Mouse (Mus musculus) liver, adult (tissue): Measurements from ENCODE around the gene Rgl1.
A peak's percentile ranks its signal among the peaks of the same experiment; 100 is the strongest.

Source experiments
- GATA4 ChIP-seq: IDR thresholded peaks from 2 replicates; pipeline ENCODE4 v1.6.1; 2014; ENCODE audit warnings: mild to moderate bottlenecking, low read length; ENCODE audit not compliant: insufficient replicate concordance

Gene Rgl1

DNA sequence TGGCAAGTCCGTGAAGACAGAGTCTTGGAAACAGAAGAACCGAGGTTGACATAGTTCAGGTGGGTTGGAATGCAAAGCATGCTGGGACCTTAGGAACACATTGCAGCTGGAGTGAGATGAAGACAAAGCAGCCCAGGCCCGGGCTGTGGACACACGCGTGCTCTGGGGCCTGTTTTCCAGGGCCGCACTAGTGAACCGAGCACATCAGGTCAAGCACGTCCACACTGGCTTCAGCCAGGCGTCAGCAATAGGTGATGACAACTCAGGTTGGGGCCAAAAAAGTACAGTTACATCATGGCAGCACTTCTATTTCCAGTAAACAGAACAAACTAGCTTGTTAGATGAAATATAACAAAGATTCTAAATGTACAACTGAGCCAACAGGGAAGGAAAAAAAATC is 27.4 kb downstream of the Rgl1 start:
- no peak for TF ChIP-seq GATA4

DNA sequence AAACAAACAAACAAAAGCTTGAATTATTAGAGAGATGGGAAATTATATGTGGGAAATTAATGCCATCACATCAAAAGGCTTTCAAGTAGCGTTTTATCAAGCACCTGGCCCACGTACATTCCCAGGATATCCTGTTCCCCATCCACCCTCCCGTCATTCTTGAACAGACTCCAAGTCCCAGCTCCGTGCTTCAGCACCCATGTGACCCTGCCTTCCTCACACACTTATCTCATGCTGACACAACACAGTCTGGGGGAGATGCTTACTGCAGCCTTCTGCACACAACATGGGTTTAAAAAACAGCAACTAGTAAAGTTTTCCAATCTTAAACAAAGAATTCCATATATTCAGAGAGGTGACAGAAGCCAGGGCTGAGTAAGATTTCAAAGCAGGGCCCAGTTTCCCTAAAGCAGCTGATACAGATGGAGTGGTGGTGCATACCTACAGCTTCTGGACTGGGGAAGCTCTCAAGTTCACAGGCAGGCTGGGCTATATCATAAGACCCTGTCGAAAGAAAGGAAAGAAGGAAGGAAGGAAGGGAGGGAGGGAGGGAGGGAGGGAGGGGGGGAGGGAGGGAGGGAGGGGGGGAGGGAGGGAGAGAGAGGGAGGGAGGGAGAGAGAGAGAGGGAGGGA is 38.4 kb downstream of the Rgl1 start:
- TF ChIP-seq GATA4, result peak; percentile 73; the same call in 1 of the 2 replicates

- TF ChIP-seq GATA4, result no peak
These were observed 40.1 kb downstream of the Rgl1 start for GRCm38 (mm10) chr1:152726095-152726494.

- TF ChIP-seq GATA4, result no peak
These were observed 41.9 kb downstream of the Rgl1 start for GRCm38 (mm10) chr1:152724286-152724685.

DNA sequence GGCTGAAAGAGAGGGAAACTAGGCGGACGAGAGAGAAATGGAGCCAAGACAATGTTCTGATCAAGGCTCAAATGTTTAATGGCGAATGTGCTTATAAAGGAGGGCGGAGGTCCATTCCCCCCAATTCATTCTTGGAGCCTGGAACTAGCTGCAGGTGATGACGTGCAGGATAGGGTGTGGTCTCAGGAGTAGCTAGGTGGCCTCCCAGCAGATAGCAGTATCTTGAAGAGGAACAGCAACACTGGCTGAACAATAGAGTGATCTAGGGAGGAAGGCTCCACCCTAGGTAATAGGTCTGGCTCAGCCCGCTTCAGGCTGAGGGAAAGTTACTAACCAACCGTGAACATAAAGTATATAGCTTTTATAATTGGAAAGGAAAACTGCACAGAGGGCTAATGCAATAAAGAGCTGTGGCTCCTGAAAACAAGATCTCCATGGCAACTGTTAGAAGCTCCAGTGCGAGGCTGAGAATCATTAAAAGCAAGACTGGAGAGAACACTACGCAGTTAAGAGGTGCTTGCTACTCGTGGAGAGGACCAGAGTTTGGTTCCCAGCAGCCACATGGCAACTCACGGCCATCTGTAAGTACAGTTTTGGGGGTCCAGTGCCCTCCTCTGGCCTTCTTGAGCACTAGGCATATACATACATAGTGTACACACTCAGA is 44.5 kb downstream of the Rgl1 start:
- no peak for TF ChIP-seq GATA4

- no peak for TF ChIP-seq GATA4
These were observed 45.2 kb downstream of the Rgl1 start for GRCm38 (mm10) chr1:152720969-152721368.

DNA sequence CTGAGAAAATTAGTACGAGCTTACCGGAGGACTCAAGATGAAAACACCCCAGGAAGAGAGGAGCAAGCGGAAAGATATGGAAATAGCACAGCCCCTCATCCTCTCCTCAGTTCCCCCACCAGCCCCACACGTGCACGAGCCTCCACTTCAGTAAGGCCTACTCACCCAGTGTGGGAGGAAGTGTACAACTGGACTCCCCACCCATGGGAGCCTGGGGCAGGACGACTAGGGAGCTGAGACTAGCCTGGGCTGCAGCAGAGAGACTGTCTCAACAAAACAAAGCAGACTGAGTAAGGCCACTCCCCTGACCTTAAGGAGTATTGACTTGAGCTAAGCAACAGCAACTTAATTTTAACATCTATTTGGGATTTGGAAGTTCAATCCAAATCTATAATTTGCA is 48.0 kb downstream of the Rgl1 start:
- TF ChIP-seq GATA4, result no peak

DNA sequence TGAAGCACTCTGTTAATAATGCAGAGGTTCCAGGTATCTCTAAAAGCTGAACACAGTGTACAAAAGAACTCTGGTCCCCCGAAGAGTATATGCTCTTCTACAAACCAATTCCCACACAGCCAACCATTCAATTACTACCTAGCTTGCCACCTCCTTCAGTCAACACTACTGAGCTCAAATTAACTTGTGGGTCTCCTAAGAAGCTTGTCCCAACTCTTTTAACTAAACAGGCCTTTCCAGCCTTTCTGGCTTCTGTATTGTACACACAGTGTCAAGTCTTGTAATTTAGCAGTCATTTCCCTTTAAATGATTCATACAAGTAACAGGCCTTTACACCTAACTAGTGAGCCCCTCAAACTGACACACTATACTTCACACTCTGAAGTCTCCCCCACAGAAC is 48.8 kb downstream of the Rgl1 start:
- no peak for TF ChIP-seq GATA4

DNA sequence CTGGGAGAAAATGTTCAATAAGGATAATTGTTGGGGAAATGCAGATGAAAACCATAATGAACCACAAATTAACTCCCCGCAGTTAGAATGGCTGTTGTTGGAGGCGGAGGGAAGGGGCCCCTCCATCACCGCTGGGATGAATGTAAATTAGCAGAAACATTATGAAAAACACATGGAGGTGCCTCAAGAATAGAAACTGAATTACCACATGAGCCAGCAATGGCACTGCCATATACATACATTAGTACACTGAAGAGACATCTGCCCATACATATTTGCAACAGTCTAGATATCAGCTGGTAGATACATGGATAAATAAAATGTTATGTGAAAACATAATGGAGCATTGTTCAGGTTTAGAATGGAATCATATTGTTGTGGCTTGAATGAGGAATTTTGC is 51.7 kb downstream of the Rgl1 start:
- TF ChIP-seq GATA4, result no peak

DNA sequence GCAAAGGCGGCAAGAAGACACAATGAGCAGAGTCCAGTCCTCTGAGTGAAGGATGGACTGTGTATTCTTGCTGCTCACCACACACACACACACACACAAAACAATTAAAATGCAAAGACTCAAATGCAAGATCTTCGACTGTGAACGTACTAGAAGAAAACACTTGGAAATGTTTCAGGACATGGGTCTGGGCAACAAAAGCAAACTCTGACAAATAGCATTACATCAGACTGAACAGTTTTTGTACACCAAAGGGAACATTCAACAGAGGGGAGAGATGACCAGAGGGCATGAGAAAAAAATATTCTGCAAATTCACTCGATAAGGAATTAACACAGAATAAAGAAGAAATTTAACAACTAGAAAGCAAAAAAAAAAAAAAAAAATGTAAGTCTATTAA is 52.2 kb downstream of the Rgl1 start:
- no peak for TF ChIP-seq GATA4

DNA sequence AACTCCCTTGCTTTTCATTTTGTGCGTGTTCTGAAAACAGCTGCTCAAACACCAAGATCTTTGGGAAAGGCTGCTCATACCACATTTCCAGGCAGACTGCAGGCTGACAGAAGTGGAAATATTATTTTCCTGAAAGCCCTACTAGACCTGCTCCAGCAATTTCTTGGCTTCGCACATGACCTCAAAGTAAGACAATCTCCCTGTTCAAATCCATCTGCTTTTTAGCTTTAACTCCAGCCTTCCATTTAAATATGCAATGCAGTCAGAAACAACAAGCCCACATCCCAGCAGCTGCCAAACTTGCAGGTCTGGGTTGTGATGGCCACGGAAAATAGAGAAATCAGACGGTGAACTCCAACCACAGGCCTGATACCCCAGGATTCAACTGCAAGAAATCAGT is 55.1 kb downstream of the Rgl1 start:
- TF ChIP-seq GATA4, result no peak

- no peak for TF ChIP-seq GATA4
These were observed 58.6 kb downstream of the Rgl1 start for GRCm38 (mm10) chr1:152707560-152707959.

DNA sequence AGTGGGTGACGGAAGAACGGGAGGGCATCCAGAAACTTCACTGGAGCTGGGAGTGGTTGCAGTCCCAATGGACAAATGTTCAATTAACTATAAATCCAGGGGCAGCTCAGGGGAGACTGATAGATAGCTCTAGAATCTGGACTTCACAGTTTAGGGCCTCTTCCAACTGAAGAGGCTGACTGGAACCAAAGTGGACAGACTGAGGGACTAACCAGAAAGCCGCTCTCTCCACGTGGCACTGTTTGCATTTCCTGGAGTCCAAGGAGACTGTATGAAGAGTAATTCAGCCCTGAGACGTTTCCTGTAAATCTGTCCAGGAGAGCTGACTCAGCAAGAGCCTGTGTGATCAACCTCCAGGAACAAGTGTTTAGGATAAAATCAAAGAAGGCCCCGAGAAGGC is 62.2 kb downstream of the Rgl1 start:
- TF ChIP-seq GATA4, result no peak

DNA sequence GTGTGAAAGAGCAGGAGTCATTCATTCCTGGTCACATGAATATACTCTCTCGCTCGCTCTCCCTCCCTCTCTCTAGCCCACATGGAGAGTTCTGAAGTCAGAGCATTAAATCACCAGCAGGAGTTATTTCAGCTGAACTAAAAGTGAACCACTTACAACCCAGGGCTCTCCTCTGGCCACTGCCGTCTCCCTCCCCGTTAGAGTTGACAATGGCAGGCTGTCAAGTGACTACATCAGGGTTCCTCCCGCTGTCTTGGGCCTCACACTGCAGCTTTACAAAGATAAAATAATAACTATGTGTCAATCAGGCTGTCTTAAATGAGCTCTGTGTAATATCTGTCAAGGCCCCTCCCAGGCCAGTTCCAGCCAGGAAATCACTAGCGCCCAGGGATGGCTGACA is 63.2 kb downstream of the Rgl1 start:
- no peak for TF ChIP-seq GATA4

DNA sequence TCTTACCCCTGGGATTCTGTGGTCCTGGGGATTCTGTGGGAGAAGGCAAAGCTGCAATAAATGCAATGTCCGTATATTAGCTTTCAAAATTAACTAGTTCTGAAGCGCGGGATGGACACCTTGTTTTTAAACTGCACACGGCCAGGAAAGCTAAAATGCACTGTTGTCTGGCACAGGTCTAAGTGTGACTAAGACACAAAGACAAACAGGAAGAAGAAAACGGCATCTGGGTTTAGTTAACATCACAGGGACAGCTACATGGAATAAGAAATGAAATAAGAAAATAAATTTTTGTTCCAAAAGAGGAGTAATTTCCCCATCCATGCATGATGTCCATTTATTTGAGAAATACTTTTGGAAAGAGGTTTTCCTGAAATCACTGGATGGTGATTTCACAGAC is 65.1 kb downstream of the Rgl1 start:
- no peak for TF ChIP-seq GATA4

- no peak for TF ChIP-seq GATA4
These were observed 68.8 kb downstream of the Rgl1 start for GRCm38 (mm10) chr1:152697341-152697740.

DNA sequence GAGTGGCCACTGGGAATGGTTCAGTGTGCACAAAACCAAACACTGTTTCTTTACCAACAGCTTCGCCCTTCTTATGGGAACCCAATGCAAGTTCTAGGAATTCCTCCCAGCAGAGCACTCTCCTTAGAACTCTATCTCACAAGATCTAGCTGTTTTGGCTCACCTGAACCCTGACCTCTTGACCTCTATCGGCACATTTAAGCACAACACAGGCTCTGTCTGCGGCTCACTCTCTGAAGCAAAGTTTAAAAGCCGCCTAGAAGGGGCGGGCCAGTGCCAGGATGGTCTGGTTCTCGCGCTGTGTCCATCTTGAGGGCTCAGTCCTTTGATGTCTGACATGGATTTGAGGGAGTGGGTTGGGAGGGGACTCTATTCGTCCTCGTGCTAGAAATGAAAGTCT is 70.7 kb downstream of the Rgl1 start:
- TF ChIP-seq GATA4, result no peak

GRCm38 (mm10) chr1:152689968-152690367 is 76.2 kb downstream of the Rgl1 start:
- TF ChIP-seq GATA4, result no peak

DNA sequence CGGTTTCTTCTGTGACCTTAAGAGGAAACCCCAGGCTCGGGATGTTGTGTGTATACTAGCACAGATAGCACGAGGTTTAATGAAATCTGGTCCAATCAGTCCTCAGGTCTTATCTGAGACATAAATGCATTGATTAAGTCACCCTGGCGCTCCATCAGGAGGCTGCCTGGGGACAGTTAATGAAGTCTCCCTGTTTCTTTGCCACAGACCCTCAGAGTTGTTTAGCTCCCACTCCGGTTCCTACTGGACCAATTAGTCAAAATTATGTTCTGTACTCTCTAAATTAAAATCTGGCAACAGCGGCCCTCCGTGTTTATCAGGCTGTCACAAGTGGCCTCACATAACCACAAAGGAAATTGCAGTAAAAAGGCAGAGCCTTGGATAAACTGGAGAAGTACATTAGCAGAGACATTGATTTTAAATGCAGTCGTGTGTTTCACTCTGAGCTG is 78.4 kb downstream of the Rgl1 start:
- no peak for TF ChIP-seq GATA4
